Mouse (Mus musculus) cerebellum, adult (tissue): Measurements from ENCODE around the gene Xpnpep1.

Experiments
- ATAC-seq: cut with Nextera tagmentation; 2 replicates; pipeline ENCODE4 v1.9.2; 2017; ENCODE audit warnings: mild to moderate bottlenecking, moderate library complexity, mixed read lengths; ENCODE audit not compliant: insufficient number of reproducible peaks, low FRiP score, low TSS enrichment

The Xpnpep1 gene

DNA sequence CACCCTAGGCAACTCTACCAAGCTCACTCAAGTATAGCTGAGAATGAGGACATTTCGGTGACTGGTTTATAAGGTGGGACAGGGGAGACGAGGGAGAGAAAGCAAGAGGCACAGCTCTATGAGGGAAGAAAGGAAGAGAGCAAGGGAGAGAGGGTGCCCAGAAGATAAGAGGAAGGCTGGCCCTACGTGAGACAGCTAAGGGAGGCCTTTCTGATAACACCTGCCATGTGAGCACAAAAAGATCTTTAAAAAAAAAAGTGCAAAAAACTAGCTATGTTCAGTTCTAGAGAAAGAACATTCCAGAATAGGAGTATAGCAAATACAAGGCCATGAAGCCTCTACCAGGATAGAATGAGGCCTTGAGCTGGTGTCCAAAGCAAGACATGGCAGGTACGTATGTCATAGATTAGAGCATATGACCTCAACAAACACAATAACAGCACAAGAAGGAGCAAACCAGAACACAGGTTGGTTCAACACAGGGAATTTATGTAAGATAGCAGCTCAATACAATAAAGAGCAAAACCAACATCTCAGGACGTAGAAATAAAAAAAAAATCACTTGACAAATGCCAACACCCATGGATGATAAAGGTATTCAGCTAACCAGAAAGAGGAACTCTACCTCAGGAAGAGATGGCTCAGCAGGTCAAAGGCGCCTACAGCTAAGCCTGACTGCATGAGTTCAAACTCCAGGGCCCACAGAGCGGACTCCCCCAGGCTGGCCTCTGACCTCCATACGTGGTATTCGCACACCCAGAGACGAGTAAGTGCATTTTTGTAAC, 6.7 kb downstream of the Xpnpep1 start:
- no peak for ATAC-seq

DNA sequence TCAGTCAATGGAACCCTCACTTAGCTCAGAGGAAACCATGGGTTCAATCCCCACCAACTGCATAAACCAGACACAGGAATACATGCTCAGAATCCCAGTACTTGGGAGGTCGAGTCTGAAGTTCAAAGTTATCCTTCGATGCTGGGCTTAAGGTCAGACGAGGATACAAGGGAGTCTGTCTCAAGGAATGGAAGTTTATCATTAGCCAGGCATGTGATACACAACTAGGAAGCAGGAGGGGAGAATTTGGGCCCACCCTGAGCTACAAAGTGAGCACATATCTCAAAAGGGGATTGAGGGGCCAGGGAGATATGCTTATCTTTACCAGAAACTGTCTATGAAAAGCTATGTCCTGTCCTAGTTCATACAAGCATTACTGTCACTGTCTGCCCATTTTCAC, 7.4 kb downstream of the Xpnpep1 start:
- no peak for ATAC-seq

DNA sequence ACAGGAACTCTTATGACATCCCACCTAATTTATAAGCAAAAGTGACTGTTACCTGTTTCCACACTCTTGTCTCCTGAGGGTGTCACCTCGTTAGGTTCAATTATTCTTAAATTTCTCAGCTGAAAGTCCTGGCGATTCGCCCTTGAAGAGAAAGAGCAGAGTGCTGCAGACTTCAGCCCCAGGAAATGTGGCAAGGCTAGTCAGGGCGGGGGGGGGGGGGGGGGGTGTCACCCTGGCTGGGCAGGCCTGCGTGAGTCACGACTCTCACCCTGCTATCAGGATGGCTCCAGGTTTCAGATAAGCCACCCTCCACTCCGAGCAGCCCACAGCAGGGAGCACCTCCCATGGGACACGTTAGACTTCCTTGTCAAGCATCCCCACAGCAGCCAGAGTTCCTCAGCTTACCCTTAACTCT, 8.1 kb downstream of the Xpnpep1 start:
- ATAC-seq, result no peak

DNA sequence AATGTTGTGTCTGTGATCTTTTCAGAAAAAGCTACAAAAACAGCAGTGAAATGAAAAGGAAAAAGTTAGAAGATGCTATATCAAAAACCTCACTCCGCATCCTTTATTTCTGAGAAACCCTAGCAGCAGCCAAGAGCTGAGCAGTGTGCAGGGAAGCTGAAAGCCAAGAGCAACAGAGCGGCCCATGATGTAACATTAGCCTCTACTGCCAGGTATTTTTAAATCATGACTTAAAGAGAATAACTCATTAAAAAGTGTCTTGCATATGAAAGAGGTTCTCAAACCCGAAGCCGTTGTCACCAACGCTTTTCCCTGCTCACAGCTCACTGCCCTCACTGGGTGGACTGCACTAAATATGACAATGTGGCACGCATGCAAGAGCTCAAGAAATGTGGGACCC, 9.7 kb downstream of the Xpnpep1 start:
- ATAC-seq, result no peak

DNA sequence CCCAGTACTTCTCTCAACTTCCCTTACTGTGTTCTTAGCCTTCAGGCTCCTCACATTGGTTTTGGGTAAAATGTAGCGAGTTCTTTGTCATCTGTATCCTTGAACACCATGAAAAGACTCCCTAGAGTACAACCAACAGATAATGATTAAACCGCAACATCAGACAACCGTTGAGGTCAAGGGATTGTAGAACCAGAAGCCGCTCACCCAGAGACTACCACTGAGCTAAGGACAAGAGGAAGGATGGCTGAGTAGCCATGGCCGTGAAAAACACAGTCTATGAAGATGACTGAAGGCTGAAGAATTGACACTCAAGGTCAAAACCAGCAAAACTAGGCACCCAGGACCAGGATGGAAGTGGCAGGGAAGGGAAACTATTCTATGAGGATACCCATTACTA, 10.3 kb downstream of the Xpnpep1 start:
- ATAC-seq, result no peak

DNA sequence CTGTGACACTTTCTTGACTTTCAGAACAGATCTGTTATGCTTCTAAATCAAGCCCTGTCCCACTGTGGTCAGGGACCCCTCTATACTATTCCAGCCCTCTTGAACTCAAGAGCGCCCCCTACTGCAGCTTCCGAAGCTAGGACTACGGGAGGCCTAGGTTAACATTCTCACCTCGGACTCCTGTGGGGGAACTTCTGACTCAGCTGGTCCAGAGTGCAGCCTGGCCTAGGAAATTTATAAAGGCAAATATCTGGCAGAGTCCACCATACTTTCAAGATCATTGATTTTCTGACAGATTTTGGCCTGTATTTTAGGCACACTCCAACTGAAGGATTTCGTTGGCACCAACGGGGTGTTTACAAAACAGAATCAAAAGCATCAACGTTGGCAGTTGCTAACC, 11.0 kb downstream of the Xpnpep1 start:
- no peak for ATAC-seq

DNA sequence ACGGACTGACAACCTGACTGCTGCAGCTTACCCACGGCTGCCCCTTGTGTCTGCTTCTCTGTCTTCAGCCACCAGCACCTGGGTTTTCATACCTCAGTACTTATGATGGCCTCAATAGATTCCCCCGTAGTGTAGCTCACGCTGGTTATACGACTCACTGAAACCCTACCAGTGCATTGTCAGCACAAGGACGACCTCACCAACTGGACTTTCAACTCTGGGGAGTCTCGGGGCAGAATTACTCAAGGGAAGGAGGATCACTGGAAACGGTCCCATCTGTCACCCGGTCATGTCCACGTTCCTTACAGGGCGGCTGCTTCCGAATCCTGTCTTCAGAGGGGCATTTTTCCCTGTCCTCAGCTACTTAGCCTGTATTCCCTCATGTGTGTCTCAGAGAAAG, 11.8 kb downstream of the Xpnpep1 start:
- no peak for ATAC-seq

DNA sequence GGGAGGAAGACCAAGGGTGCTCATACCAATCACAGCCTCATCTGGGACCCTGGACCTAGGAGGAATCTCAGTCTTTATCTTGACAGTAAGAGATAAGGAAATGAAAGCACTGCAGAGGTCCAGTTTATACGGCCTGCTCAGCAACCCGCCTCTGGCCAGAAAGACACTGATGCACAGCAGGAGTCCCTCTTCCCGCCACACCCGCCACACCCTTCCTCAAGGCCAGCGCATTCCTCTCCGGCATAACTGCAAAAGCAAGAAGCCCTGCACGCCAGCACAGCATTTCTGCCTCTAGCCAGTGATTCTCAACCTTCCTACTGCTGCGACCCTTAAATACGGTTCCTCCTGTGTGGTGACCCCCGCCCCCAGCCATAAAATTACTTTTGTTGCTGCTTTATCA, 16.8 kb downstream of the Xpnpep1 start:
- no peak for ATAC-seq

DNA sequence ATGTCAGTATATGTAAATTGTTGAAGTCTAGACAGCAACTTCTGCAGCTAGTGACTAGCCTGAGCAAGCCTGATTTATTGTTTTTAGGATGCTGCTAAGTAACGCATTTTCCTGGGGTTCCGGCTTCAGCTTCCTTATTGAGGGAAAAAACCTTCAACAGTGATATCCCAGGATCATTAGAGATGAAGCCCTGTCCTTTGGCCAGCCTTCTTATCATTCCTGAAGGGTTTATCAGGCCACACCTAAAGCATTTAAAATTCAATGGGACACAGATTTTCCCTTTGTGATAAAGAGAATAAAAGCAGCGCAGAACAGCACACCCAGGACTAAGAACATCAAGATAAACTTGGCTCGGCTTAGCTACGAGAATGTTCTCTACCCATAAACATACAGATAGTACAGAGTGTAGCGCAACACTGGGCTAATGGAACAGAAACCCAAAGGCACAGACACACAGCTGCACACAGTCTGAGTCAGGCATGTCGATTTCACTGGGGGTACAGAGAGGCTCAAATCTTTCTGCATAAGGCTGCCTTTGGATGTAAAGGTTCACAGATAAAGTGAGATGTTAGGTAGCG, 17.9 kb downstream of the Xpnpep1 start:
- ATAC-seq, result no peak

DNA sequence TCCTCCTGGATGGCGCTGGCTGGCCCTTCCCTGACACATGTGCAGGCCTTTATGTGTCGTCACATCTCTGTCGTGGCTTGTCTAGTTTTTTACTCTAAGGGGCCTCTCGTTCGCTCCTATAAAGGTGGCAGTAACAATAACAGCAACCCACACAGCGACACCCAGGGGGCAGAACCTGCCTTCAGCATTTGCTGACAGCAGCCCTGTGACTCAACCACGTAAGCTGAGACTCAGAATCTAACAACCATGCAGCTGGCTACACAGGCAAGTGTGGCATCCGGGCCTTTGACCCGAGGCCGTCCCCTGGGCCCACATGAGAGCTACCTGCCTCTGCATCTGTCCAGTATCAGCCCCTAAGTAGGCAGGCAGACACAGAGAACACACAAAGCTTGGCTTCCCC, 18.5 kb downstream of the Xpnpep1 start:
- no peak for ATAC-seq

DNA sequence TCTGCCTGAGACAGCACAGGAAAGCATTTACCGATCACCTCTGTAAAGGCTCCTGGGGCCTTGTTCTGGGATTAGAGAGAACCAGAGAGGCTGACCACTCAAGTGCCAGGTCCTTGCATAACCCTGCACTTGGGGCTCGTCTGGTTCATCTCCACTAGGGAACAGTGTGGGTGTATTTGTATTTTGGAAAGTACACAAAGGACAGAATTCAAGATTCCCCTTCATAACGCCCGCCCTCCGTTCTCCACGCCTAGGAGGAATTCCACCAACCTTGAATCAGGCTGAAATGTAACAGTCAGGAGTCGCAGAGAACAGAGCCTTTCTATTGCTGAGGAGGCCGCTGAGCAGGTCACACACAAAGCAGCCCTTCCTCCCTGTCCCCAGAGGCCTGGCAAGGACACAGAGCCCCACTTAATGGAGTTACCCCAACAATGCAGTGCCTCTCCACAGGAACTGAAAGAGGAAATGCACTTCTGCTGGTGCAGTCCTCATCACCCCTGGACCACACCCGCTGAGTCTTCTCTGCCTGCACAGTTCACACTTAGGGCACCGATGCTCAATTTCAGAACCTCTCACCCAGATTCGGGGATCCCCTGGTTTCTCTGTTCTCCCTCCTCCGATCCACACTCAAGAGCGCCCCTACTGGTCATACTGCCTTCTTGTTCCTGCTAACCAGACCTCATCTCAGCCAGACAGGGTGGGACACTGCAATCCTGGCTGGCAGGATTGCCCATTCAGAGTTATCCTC, 20.1 kb downstream of the Xpnpep1 start:
- ATAC-seq, result peak; percentile 27; the same call in 1 of the 2 replicates

DNA sequence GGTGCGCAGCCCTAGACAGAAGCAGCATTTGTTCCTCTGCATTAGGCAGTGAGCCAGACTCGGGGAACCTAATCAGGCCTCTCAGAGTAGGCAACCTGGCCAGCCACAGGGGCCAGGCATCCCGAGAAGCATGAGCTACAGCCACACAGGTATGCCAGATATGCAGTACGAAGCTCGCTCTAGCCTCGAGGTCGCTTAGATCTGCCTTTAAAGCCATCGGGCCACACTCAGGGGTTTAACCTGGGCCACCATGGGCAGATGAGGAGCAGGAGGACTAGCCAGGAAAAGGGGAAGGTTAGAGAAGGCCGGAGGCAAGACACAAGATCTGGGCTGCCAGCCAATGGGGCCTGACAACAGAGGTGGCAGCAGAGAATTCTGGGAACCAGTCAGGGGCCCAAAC, 22.1 kb downstream of the Xpnpep1 start:
- peak; percentile 64 for ATAC-seq

DNA sequence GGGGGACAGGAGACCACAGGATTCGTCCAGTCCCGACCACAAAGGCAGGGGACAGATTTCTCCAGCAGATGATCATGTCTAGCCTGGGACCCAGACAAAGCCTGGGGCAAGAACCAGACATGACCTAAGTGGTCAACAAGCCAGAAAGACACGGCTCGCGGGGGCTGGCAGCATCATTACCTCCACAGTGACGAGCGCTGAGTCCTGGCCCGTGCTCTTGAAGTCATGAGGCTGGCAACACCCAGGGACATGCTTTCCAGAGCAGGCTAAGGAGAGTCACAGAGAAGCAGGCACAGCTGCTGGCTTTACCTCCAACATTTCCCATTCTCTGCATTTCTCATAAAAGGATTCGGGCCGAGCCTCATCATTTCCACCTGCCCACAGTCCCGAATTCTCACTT, 22.8 kb downstream of the Xpnpep1 start:
- no peak for ATAC-seq

DNA sequence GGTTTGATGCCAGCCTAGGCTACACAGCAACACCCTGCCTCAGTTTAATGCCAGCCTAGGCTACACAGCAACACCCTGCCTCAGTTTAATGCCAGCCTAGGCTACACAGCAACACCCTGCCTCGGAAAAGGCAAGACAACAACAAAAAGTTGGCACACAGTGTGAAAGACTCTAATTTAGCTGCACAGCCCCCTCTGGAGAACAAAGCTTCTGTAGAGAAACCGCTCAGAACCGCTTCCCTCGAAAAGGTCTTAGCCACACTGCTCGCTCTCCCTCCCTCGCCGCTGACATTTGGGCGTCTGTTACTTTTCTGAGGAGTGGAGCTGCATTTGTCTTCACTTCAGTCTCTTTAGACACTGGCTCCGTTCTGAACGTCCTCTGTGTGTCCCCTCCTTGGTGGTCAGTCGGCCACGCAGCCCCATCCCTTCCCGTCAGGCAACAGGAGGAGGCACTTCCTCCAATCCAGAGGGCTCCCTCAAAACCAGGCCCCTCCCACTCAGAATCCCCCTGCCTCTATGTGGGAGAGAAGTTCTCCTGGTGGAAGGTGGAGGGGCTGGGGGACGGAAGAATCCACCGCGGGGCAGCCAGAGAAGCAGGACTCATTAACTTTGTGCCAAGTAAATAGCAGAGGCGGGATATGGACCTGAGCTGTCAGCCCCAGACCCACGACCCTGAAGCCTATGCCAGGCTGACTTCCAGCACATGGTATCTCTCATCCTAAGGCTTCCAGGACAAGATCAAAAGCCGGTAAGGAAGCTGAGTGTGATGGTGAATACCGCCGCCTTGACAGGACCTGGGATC, 24.9 kb downstream of the Xpnpep1 start:
- no peak for ATAC-seq

DNA sequence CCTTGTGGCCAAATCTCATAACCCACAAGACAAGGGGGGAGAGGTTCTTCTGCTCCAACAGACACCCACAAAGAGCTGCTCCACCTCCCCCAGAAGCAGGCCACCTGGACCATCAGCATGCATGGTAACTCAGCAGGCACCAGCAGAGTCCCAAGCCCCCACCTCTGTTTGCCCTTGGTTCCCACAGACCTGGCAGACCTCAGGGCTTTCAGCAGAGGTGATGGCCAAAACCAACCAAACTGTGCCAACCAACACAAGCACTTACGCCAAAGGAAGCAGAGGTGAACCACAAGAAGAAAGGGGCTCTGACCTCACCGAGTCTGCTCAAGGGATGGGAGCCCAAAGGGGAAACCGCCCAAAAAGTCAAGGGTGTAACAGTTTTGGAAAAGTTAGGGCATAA, 26.3 kb downstream of the Xpnpep1 start:
- ATAC-seq, result no peak

DNA sequence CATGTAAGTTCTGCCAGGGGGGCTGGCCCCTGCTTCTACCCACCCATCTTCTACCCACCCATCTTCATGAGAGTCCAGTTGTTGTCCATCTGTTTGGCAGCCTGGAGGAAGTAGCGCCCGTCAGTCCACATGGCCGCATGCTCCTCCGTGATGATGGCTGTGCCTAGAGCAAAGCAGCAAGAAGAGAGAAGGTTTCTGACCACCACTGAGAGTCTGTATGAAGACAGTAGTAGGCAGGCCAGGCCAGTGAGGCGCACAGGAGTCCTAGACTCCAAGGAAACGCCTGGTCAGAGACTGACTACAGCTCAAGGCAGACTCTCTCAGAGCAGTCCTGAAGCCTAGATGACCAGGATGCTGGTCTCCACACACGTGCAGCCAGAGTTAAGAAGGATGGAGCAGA, 26.7 kb downstream of the Xpnpep1 start:
- ATAC-seq, result no peak

DNA sequence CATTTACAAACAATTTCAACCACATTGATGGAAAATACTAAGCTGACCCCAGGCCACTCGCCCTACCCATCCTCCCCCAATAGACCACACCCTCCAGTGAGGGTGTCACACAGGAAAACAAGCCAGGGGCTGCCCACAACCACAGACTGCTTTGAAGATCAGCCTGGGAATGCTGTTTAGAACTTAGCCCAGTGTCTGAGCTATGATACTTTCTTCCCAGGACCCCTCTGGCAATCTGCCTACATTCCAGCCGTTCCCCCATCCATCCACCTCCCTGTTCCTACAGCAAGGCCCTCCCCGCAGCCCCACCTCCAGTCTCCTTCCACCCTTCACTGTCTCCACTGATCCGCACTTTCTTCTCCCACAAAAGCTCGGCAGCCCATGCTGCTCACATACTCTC, 29.1 kb downstream of the Xpnpep1 start:
- ATAC-seq, result no peak

DNA sequence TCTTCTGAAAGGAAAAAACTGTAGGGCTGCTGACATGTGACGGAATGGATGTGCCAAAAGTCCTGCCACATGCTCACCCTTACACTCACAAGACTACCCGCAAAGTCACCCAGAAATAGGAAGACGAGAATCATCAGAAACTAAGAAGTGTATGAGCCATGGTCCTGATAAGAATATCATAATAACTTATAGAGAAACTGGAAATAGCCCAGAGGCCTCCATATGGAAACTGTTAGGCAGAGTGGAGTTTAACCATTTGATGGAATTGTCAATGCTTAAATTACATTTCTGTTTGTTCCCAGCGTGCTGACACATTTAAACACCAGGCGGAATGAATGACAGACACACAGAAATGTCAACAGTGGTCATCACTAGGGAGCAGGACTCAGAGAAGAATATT, 31.1 kb downstream of the Xpnpep1 start:
- ATAC-seq, result no peak

DNA sequence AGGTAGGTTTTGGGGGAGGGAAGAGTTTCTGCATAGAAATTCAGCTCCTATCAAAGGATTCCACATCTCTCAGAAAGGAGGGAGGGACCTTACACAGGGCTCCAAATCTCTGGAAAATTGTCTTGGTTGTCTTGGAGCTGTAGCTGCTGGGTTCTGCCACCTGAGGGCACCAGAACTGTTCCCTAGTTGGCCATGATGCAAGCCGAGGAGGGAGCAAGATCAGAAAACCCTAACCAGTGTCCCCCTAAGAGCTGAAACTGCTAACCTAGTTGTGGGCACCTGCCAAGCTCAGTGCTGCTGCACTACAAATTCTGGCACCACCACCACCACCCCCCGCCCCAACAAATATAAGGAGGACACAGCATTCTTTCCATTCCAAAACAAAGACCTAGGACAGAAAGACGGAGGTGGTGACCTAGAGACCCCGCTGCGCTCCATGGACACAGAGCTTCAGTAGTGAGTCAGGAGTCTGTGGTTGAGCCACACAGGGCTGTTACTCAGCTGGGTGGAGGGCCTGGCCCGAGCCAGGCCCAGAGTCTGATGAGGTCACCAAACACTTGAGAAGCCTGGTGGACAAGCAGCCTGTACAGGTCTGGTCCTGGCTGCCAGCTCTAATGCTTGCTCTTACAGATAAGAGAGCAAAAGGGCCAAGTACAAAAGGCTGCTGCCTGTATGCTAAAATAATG, 31.9 kb downstream of the Xpnpep1 start:
- peak; percentile 50 for ATAC-seq

DNA sequence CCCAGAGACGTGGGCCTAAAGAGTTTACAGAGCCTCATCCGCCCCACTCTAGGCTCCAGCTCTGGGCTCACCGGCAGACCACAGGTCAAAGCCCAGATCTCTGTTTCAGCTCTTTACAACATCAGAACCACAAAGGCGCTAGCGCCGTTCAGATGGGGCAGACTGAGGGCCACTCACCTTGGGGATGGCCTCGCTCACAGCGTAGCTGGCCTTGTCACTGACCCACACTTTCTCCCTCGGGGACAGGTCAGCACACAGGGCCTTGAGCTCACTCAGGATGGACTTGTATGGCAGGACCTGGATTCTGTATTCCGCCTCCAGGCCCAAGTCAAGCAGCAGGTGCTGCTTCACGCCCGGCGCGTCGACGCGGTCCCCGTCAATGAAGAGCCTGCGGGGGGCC, 34.0 kb downstream of the Xpnpep1 start:
- ATAC-seq, result no peak
